Mouse (Mus musculus): ENCODE measurements at regions not wholly inside any gene's neighbourhood (a gene's known extent, or its start where the extent isn't known, plus 50 kb on each side); places are given as distances from the start of the nearest gene placed in this dataset.

DNA sequence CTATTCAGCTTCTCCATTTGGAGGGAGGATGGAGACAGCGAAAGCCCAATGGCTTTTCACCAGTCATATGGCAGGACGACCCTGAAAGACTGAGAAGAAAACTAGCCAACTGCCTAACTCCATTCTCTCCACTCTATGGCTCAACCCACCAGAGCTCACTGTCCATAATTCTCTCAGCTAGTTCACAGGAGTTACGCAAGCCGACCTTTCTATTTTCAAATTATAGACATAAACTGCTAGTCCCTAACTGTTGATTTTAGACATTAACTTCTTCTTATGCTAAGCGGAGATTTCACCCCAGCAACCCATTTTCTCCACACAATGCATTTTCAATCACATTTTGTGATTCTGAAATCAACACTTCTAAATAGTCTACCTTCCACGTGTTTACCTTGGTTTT, 281.8 kb upstream of the Tank start:
- no peak for TF ChIP-seq POLR2A (IDR thresholded peaks at IDR 0.05; ENCODE audit: insufficient read depth, low read length)
- no peak for TF ChIP-seq CTCF (IDR thresholded peaks at IDR 0.05; ENCODE audit: low read depth, low read length)

Data from ES-Bruce4 (cell line).